Mouse (Mus musculus) liver, adult 2 months (tissue): ENCODE measurements around the gene Olfr462.

Experiments used
- CTCF ChIP-seq: fragments of 200-500 bp; IDR thresholded peaks from 2 replicates; pipeline ENCODE4 v1.5.1; 2011; ENCODE audit warnings: low read depth, low read length, control low read depth
- POLR2A ChIP-seq: fragments of 200-500 bp; IDR thresholded peaks from 2 replicates; pipeline ENCODE4 v1.6.1; 2011; ENCODE audit warnings: low read length, control low read depth; ENCODE audit not compliant: insufficient read depth; ENCODE audit errors: extremely low read depth

- no peak for TF ChIP-seq POLR2A
- TF ChIP-seq CTCF, result no peak
Observed at GRCm38 (mm10) chr11:87930348-87930747, 38.3 kb upstream of the Olfr462 start.
